Mouse (Mus musculus) gastrocnemius, adult 2 months (tissue): ENCODE results near the gene Parva. TPM values are rescaled to one million over a fixed set of nuclear protein-coding genes. Genes with fewer than 3 reads are reported as not detected.

Source experiments
- DNase-seq: peaks from one replicate; pipeline ENCODE4 v3.0.0; 2022
- H3K27ac ChIP-seq: fragments of 200-600 bp; 2 replicates; pipeline ENCODE4 v1.8.1; 2022; ENCODE audit warnings: mild to moderate bottlenecking
- H3K4me3 ChIP-seq: fragments of 200-600 bp; 2 replicates; pipeline ENCODE4 v1.8.1; 2022; ENCODE audit warnings: mild to moderate bottlenecking, moderate library complexity
- CTCF ChIP-seq: fragments of 200-600 bp; IDR thresholded peaks from 2 replicates; pipeline ENCODE4 v1.8.1; 2022; ENCODE audit warnings: antibody characterized with exemption, mild to moderate bottlenecking, moderate library complexity
- intact Hi-C: fragments of 180-260 bp; cut with DNase I; formaldehyde crosslinking; loops from one replicate; pipeline ENCODE4 v1.15.1; 2025
- total RNA-seq, 2 experiments: library from RNA; stranded (reverse); gene quantifications; 2 replicates each; pipeline ENCODE4 v1.2.3; 2021

The Parva gene
- total RNA-seq, 2 experiments from 2014 or later, result 10.9 to 17.0 TPM

DNA sequence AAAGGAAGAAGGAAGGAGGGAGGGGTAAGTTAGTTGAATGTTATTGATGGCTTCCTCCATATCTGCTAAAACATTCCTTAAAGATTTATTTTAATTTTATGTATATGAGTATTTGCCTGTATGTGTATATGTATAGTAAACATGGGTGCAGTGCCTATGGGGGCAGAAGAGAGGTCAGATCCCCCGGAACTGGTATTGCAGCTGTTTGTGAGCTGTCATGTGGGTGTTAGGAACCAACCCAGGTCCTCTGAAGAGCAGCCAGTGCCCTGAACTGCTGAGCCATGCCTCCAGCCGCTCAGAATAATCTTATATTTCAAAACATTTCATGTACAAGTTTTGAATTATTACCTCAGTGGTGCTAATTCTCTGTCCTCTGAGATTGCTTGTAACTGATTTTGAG, 63.5 kb downstream of the Parva start:
- no peak for TF ChIP-seq CTCF
- intact Hi-C loops, result no loop called here
- Histone ChIP-seq H3K4me3 (no peak overlapping the region), H3K27ac (no peak overlapping the region)
- no peak for DNase-seq

DNA sequence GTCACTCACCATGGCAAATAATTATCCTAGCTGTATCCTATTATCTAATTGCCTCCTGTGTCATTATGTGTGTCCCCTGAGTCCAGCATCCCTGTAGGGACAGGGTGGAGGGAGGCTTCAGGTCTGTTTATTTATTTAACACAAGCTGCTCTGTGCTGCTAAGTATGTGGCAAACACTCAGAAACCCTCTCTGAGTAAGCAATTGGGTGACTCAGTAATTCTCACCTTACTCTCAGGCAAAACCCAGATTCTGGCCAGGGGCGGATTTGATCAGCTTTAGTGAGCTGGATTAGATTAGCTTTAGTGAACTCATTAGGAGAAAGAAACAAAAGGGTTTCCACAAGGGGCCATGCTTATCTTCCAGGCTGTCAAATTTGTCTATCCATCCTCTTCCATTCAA, 64.4 kb downstream of the Parva start:
- intact Hi-C loops, result no loop called here
- no peak overlapping the region for H3K27ac ChIP-seq
- no peak for TF ChIP-seq CTCF
- no peak overlapping the region for H3K4me3 ChIP-seq
- DNase-seq, result no peak

DNA sequence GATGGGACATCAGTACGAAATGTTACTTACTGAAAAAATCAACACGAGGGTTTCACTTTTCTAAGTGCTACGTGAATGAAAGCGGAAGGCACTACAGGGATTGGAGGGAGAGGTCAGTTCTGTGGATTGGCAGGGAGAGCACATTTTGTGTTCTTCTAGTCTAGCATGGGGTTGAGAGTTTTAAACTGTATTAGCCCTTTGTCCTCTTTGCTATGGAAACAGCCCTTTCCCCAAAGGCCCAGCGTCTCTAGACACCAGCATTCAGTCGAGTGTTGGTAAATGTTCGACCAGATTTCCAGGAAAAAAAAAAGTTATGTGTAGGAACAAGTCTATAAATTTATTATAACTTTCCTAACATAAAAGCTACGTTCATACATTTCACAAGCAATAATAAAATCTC, 68.6 kb downstream of the Parva start:
- Histone ChIP-seq H3K4me3 (no peak overlapping the region), H3K27ac (peak overlapping the region; percentile 20; the same call in 1 of the 2 replicates)
- no peak for TF ChIP-seq CTCF
- intact Hi-C loops, result no loop called here
- DNase-seq, result no peak

DNA sequence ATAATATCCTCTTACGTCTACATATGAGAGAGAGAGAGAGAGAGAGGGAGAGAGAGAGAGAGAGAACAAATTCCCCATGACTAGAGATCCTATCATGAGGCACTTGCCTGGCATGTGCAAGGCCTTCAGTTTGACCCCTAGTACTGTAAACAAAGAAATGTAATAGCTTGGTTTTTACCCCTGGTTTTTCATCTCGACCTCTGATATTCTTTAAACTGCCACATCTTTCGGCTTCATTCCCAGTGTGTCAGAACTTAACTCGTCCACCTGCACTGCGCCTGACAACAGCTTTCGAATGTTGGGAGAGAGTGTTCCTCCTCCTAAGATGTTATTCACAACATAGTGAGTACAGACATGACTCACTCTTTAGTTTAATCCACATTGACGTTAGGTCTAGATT, 69.6 kb downstream of the Parva start:
- no peak for TF ChIP-seq CTCF
- Histone ChIP-seq H3K27ac (no peak overlapping the region), H3K4me3 (no peak overlapping the region)
- intact Hi-C loops, result no loop called here
- DNase-seq, result no peak

DNA sequence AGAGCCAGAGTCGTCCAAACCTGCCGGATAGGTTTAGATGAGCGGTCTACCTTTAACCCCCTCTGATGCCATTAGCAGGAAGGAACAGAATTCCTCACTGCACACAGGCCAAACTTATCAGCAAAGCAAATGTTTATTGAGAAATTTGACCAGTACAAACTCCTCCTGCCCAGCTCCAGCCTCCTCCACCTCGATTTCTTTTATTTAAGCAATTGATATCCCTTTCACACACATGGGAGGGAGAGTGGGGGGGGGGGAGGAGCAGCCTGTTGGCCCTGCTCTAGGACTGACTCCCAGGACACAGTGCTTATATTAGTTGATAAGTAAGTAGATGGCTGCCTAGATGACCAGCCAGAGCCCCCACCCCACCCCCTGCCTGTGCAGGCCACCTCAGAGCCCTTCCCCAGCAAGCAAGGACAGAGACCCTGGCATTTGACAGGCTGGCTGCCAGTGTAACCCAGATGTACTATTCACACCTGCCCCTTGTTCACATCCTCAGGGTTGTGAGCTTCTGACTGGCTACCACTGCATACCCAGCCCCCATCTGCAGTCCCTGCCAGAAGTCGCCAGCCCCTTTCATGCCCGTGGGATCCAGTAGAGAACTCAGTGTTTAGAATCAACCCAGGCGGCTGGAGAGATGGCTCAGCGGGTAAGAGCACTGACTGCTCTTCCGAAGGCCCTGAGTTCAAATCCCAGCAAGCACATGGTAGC, 71.4 kb downstream of the Parva start:
- DNase-seq, result no peak
- no peak overlapping the region for H3K4me3 ChIP-seq
- H3K27ac ChIP-seq, result no peak overlapping the region
- intact Hi-C loops, result no loop called here
- TF ChIP-seq CTCF, result no peak

DNA sequence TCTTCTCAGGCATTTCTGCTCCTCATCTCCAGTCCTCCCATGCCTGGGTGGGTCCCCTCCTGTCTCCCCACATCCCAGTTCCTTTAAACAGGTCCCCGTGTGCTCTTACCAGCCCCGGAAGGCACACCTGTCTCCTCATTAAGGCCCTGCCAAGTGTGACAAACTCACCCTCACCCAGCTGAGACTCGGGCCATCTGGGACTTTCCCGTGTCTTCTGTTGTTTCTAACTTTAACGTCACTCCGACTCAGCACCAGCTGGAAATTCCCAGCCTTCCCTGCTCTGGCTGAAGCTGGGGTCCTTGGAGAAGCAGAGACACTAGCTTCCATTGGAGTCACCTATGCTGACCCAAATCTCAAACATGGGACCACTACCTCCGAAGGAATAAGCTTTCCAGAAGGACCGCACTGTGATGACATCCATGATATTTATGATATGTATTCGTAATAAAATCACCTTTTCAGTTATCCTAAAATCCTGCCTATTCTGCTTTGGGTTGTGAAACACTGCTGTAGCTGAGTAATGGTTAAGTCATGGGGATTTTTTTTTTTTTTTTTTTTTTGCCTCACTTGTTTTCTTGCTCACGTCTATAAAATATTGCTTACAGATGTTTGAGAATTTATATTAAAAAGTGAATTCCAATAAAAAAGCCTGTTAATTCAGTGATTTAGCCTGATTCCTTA, 72.3 kb downstream of the Parva start:
- peak overlapping the region; percentile 31; the same call in 1 of the 2 replicates for H3K27ac ChIP-seq
- intact Hi-C loops, result no loop called here
- TF ChIP-seq CTCF, result no peak
- DNase-seq, result no peak
- no peak overlapping the region for H3K4me3 ChIP-seq

DNA sequence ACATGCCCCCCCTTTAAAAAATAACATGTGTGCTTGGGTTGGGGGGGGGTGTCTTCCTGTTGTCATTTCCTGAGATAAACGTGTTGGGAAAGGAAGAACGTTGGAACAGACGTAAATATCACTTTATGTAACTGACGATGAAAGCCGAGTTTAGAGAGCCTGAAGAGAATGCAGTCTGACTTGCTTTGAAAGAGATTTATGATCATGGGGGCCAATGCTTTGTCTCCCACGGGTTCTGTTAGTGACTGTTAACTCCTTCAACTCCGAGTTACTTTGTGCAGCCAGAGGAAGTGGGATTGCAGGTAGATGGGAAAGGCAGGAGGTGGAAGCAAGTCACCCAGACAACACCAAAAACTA, 72.8 kb downstream of the Parva start:
- H3K4me3 ChIP-seq, result no peak overlapping the region
- intact Hi-C loops, result no loop called here
- no peak for TF ChIP-seq CTCF
- no peak overlapping the region for H3K27ac ChIP-seq
- DNase-seq, result no peak

DNA sequence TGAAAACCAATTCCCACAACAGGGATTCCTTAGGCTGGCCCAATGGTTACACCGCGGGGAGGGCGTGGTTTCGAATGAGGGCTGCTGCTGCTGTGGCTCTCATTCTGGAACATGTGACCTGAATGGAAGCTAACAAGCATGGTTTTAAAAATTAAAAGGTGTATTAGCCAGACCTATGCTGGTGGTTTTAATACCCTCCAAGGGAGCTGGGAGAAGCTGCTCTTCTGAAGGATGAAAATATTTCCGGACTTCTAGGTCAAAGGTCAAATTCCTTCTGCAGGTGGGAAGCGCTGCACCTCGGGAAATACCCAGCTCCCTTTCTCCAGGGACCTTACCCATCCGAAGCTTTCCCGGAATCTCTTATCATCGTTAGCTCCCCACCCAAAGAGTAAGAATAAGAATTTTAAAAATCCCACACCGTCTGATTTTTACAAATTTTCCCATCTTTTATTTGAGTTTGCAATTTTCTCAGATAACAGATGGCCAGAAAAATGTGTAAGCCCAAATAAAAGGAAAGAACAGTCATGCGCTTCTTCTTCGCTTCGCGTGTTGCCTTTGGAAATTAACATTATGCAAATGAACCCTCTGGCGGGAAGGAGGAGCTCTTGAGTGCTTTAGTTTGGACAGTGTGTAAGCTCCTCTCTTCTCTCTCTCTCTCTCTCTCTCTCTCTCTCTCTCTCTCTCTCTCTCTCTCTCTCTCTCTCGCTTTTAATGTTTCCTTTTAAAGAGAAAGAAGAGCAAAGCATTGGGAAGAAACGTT, 74.9 kb downstream of the Parva start:
- TF ChIP-seq CTCF, result no peak
- Histone ChIP-seq H3K27ac (peak overlapping the region; percentile 13; the same call in 1 of the 2 replicates), H3K4me3 (peak overlapping the region; percentile 56)
- DNase-seq, result peak; percentile 40
- intact Hi-C loops, result no loop called here

DNA sequence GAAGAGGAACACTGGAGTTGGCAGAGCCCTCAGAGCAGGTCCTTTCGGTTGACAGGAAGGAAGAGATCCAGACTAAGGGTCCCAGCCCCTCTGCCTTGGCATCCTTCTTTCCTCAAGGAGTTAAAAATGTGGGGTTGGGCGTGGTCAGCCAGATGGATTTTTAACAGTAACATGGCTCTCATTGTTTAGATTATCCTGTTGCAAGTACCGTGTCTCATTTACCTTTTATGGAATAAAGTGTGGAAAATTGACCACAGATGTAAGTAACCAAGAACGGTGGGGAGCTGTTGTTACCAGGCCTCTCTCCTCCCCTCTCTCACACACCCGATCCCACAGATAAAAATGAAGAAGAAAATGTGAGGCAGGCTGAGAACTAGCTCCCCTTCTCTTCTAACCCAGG, 75.5 kb downstream of the Parva start:
- no peak for DNase-seq
- Histone ChIP-seq H3K4me3 (no peak overlapping the region), H3K27ac (peak overlapping the region; percentile 31; the same call in 1 of the 2 replicates)
- no peak for TF ChIP-seq CTCF
- intact Hi-C loops, result no loop called here

DNA sequence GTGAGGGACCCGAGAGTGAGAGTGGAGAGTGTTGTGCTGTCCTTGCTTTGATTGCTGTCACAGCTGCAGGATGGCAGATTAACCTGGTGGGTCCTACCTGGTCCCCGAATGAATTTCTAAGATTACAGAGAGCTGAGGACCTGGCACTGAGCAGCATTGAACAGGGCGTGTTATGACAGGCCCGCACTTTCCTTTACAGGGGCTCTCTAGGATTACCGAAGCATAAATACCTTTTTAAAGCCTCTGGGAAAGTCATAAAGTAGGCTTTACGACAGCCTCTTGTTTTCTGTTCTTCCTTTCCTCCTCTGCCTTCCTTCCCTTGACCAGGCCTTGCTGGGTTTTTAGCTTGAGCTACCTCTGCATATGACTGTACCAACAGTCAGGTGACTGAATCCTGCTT, 76.1 kb downstream of the Parva start:
- H3K4me3 ChIP-seq, result no peak overlapping the region
- TF ChIP-seq CTCF, result no peak
- no peak overlapping the region for H3K27ac ChIP-seq
- intact Hi-C loops, result no loop called here
- DNase-seq, result no peak

DNA sequence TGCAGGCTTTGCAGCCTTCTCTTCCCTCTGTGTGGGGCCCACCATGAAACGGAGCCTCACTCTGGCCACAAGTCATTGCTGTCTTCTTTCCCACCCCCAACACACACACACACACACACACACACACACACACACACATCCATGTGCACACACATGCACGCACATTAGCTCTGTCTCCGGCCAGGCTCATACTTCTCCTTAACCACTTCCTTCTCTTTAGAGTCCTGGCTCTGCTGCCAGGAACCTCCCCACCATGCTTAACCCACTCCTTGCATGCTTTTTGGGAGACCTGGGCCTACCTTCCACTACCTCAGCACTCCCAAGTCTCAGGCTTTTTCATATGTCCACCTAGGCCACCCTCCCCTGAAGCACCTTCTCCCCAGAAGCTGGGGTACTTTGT, 76.6 kb downstream of the Parva start:
- intact Hi-C loops, result no loop called here
- Histone ChIP-seq H3K4me3 (no peak overlapping the region), H3K27ac (no peak overlapping the region)
- TF ChIP-seq CTCF, result no peak
- DNase-seq, result no peak

DNA sequence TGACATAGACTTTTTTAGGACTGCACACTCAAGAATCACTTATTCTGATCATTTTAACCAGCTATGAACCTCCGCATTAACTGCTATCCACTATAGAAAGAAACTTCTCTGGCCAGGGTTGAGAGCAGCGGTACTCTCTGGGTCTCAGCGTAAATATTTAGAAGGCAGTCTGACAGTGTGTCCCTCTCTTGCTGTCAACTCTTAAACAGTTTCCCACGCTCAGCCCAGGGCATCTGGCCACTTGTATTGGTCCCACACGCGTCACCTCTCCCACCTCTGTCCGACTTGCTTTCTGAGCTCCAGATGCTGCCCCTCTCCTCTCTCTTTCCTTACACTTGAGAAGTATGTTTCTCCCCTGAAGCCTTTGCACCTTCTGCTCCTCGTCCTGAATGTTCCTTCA, 81.8 kb downstream of the Parva start:
- DNase-seq, result no peak
- TF ChIP-seq CTCF, result no peak
- Histone ChIP-seq H3K4me3 (no peak overlapping the region), H3K27ac (no peak overlapping the region)
- intact Hi-C loops, result no loop called here

DNA sequence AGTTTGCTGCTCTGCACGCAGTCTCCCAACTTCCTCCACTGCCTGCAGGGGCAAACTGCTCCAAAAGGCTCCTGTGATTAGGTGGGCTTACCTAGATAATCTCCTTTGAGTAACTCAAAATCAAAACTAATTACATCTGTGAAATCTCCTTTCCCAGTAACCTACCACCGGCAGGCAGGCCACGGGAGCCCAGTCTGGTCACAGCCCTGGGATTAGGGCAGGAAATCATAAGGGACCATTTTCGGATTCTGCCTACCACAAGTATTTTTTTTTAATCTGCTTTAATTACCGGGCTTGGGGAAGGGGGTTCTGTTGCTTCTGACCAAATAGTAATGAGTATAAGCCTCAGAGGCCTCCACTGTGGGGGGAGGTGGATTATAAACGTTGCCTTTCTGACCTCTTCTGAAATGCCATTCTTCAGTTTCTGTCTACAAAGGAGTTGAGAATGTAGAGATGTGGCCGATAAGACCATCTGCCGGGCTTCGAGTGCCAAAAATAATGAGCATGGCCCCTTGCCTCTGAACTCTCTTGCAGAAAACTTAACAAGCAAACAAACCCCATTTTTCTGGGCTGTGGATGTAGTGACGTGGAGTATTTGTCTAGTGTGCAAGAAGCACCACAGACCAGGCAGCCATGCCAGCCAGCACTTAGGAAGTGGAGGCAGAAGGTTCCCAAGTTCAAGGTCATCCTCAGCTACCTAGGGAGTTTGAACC, 83.2 kb downstream of the Parva start:
- no peak for DNase-seq
- intact Hi-C loops, result no loop called here
- H3K27ac ChIP-seq, result no peak overlapping the region

More for the DNA sequence above, 83.2 kb downstream of the Parva start:
- no peak overlapping the region for H3K4me3 ChIP-seq
- no peak for TF ChIP-seq CTCF
